Mouse (Mus musculus) kidney, embryonic 14.5 days (tissue): ENCODE data around the gene D630039A03Rik. TPM values are rescaled to one million over a fixed set of nuclear protein-coding genes. Genes with fewer than 3 reads are reported as not detected.

ENCODE experiments used
- ATAC-seq: fragments of 200-750 bp; cut with Nextera tagmentation; 2 replicates; pipeline ENCODE4 v1.8.0; 2017; ENCODE audit warnings: moderate number of reproducible peaks, mild to moderate bottlenecking, moderate TSS enrichment, moderate library complexity; ENCODE audit not compliant: low FRiP score, low TSS enrichment
- H3K27ac ChIP-seq: fragments of 300-500 bp; sonication (generic); 2 replicates; pipeline ENCODE4 v1.5.1; 2014; ENCODE audit warnings: low read depth, mild to moderate bottlenecking, low read length, moderate library complexity, mixed read lengths
- H3K27me3 ChIP-seq: fragments of 300-500 bp; sonication (generic); 2 replicates; pipeline ENCODE4 v1.6.1; 2014; ENCODE audit warnings: mild to moderate bottlenecking, low read length; ENCODE audit not compliant: control insufficient read depth, insufficient read depth
- H3K36me3 ChIP-seq: fragments of 300-500 bp; sonication (generic); 2 replicates; pipeline ENCODE4 v1.6.1; 2014; ENCODE audit warnings: low read length, mixed read lengths; ENCODE audit not compliant: control insufficient read depth, insufficient read depth
- H3K4me1 ChIP-seq: fragments of 300-500 bp; sonication (generic); 2 replicates; pipeline ENCODE4 v1.6.1; 2014; ENCODE audit warnings: low read length, mixed read lengths; ENCODE audit not compliant: control insufficient read depth, insufficient read depth
- H3K4me2 ChIP-seq: fragments of 300-500 bp; sonication (generic); replicated peaks from 2 replicates; pipeline ENCODE4 v1.6.1; 2014; ENCODE audit warnings: low read depth, mild to moderate bottlenecking, low read length
- H3K4me3 ChIP-seq: fragments of 300-500 bp; sonication (generic); 2 replicates; pipeline ENCODE4 v1.5.1; 2014; ENCODE audit warnings: mild to moderate bottlenecking, low read length
- H3K9ac ChIP-seq: fragments of 300-500 bp; sonication (generic); 2 replicates; pipeline ENCODE4 v1.6.1; 2014; ENCODE audit warnings: low read depth, mild to moderate bottlenecking, low read length, moderate library complexity
- H3K9me3 ChIP-seq: fragments of 300-500 bp; sonication (generic); 2 replicates; pipeline ENCODE4 v1.6.1; 2016; ENCODE audit warnings: low read length; ENCODE audit not compliant: control insufficient read depth
- WGBS: fragments of 180-500 bp; shearing (Covaris S2); extraction: QIAGEN DNeasy Blood & Tissue Kit; methylation state at CpG from one replicate; pipeline ENCODE4 v1.1.7; 2014; 5-methylcytosine and 5-hydroxymethylcytosine counted together
- polyA plus RNA-seq: library from polyadenylated mRNA; unstranded; fragments of >200 nt; fragmentation: Nextera tagmentation; extraction: Ambion mirVana; gene quantifications from 2 replicates; pipeline ENCODE4 v1.2.1, GENCODE M21; 2014

Gene D630039A03Rik
- polyA plus RNA-seq, 1 experiment from 2014 or later, result 1.0 TPM

DNA sequence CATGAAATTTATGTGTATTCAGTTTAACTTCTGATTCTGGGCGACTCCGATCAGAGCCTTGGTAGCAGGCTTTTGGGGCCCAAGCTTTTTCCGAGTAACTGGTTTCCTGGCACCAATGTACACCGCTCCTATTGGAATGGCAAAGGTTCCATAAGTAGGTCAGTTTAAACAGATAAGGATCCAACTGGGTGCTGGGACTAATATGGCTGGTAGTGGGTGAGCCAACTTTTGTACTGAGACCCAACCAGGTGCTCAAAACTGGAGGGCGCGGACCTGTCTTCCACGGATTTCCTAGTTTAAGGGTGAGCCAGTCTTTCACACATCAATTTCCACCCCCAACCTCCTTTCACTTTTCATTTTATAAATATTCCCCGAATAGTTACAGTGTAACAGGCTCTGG is 38.9 kb upstream of the D630039A03Rik start:
- peak overlapping the region; percentile 86 for H3K4me3 ChIP-seq
- peak overlapping the region; percentile 91; the same call in 1 of the 2 replicates for H3K9ac ChIP-seq
- no peaks in the 10 kb centered on the region for H3K27me3 ChIP-seq
- H3K4me2 ChIP-seq, result peak overlapping the region; percentile 64
- H3K27ac ChIP-seq, result no peak overlapping the region
- WGBS, result 69% methylated on average over 8 of the region's 8 CpGs
- peaks cover 24% of the 10 kb centered on the region for H3K4me1 ChIP-seq
- peaks cover 24% of the 10 kb centered on the region for H3K36me3 ChIP-seq
- peaks cover 3% of the 10 kb centered on the region; the same call in 1 of the 2 replicates for H3K9me3 ChIP-seq
- ATAC-seq, result no peak

DNA sequence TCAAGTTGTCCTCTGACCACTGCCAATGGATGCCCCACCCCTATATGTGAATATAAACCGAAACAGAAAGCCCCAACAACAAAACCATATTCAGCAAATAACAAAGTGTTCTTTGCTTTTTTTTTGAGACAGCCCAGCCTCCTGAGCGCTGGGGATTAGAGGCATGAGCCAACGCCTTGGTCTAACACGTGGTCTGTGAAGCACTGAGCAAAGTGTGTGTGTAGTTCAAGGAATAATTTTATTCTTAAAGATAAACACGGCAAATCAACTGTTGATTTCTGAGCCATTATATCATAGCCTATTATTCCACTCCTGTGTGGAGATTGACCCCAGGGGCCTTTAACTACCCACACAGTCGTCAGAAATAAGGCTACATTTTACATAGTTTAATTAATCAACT is 38.5 kb upstream of the D630039A03Rik start:
- Histone ChIP-seq H3K36me3 (peaks cover 28% of the 10 kb centered on the region), H3K9me3 (peaks cover 3% of the 10 kb centered on the region; the same call in 1 of the 2 replicates), H3K27me3 (no peaks in the 10 kb centered on the region), H3K4me1 (peaks cover 24% of the 10 kb centered on the region), H3K9ac (no peak overlapping the region), H3K27ac (no peak overlapping the region), H3K4me3 (peak overlapping the region; percentile 86), H3K4me2 (peak overlapping the region; percentile 64)
- WGBS, result 76% methylated on average over 6 of the region's 6 CpGs
- no peak for ATAC-seq

DNA sequence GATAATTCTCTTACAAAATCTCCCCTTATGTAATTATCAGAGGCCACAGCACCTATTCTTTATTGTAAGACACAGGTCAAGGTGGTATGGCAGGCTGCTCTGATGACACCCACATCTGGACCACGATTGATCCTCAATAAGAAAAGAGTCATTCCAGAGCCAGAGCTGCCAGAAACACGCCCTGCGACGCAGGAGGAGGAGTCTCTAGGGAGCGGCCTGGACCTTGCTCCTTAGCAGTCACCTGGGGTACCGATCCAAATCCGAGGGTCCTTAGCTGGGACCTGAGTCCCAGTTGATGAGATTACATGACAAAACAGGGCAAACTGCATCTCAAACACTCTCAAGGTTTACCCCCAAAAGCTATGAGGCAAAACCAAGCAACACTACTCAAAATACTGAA is 37.7 kb upstream of the D630039A03Rik start:
- no peak for ATAC-seq
- H3K27me3 ChIP-seq, result no peaks in the 10 kb centered on the region
- no peak overlapping the region for H3K27ac ChIP-seq
- no peak overlapping the region for H3K4me3 ChIP-seq
- WGBS, result 83% methylated on average over 7 of the region's 7 CpGs
- H3K9me3 ChIP-seq, result peaks cover 3% of the 10 kb centered on the region; the same call in 1 of the 2 replicates
- H3K4me2 ChIP-seq, result 0 out of 2 replicates have a peak overlapping the region, but pooled peaks have one; percentile 64
- peaks cover 36% of the 10 kb centered on the region for H3K36me3 ChIP-seq
- H3K9ac ChIP-seq, result no peak overlapping the region
- H3K4me1 ChIP-seq, result peaks cover 24% of the 10 kb centered on the region

DNA sequence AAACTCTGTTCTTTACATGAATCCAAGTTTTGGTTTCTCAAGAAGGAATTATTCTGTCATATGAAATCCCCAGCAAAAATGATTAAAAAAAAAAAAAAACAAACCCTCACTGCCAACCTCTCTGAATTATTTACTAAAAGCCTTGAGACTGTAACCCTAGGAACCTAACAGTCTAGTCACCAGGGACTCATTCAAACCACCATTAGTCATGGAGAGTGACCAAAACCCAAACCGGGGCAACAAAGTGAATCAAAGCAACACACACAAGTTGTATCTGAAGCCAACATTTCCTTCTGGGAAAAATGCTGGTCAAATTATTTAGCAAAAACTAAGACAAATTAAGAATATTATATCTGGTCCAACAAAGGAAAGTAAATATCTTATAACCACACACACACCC is 36.8 kb upstream of the D630039A03Rik start:
- Histone ChIP-seq H3K4me3 (no peak overlapping the region), H3K4me2 (no peak overlapping the region), H3K36me3 (peaks cover 45% of the 10 kb centered on the region), H3K27me3 (no peaks in the 10 kb centered on the region), H3K9me3 (peaks cover 3% of the 10 kb centered on the region; the same call in 1 of the 2 replicates), H3K4me1 (peaks cover 21% of the 10 kb centered on the region), H3K9ac (no peak overlapping the region), H3K27ac (no peak overlapping the region)
- WGBS, result 71% methylated on average over 1 of the region's 1 CpGs
- ATAC-seq, result no peak

DNA sequence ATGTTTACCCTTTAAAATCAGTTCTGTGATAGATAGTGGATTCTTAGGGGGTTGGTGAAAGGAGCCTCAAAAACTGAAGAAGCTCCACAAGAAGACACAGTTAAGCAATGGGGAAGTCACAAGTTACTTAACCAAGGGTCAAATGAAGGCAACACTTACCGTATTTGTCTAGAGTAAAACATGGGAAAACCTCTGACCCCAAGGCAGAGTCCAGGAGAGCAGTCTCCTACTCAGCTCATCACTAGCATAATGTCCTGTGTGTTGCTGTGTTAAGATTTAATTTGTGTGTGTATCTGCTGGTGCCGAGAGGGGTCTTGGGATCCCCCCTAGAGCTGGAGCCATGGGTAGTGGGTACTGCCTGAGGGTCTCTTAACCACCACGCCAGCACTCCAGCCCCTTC is 36.3 kb upstream of the D630039A03Rik start:
- WGBS, result 90% methylated on average over 3 of the region's 3 CpGs
- Histone ChIP-seq H3K4me2 (no peak overlapping the region), H3K4me1 (peaks cover 17% of the 10 kb centered on the region), H3K9me3 (peaks cover 3% of the 10 kb centered on the region; the same call in 1 of the 2 replicates), H3K4me3 (no peak overlapping the region), H3K27ac (no peak overlapping the region), H3K36me3 (peaks cover 50% of the 10 kb centered on the region), H3K9ac (no peak overlapping the region), H3K27me3 (no peaks in the 10 kb centered on the region)
- ATAC-seq, result no peak

DNA sequence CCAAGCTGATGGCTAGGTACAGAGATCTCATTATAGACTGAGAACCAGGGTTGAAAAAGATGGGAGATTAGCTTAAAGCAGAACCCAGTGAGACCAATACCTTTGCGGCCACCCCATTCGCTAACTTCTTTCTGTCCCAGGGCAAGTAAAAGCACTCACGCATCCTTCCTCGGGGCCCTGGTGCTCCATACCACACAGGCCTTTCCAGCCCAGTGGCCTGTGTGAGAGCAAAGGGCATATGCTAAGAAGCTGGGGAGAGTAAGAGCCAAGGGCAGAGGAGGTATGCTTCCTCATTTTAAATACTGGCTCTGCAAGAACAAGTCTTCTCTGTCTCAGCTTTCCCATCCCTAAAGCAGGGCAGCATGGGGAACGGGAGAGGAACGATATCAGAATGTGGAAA is 33.8 kb upstream of the D630039A03Rik start:
- no peak for ATAC-seq
- H3K4me3 ChIP-seq, result no peak overlapping the region
- peaks cover 9% of the 10 kb centered on the region; the same call in 1 of the 2 replicates for H3K4me1 ChIP-seq
- no peaks in the 10 kb centered on the region for H3K27me3 ChIP-seq
- no peak overlapping the region for H3K9ac ChIP-seq
- no peak overlapping the region for H3K27ac ChIP-seq
- 88% methylated on average over 6 of the region's 6 CpGs for WGBS
- peaks cover 3% of the 10 kb centered on the region; the same call in 1 of the 2 replicates for H3K9me3 ChIP-seq
- peaks cover 70% of the 10 kb centered on the region for H3K36me3 ChIP-seq
- no peak overlapping the region for H3K4me2 ChIP-seq

DNA sequence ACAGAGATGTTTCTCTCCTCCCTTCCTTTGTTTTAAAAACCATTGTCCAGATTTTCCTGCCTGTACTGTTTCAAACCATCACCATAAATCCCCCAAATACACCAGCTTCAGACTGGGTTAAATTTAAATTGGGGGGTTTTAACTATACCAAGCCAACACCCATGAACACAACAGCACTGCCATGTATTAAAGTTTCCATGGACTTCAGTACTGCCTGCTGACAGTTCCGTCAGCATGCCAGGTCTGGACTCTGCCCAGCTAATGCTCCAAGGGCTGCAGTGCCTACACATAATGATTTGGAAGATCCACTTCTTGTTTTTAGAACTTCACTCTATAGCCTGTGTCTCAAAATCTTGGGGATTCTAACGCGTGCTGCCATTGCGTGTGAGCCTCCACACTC is 31.4 kb upstream of the D630039A03Rik start:
- Histone ChIP-seq H3K4me1 (no peaks in the 10 kb centered on the region), H3K36me3 (peaks cover 87% of the 10 kb centered on the region), H3K27me3 (no peaks in the 10 kb centered on the region), H3K4me3 (no peak overlapping the region), H3K4me2 (no peak overlapping the region), H3K27ac (no peak overlapping the region), H3K9me3 (peaks cover 3% of the 10 kb centered on the region; the same call in 1 of the 2 replicates), H3K9ac (no peak overlapping the region)
- 94% methylated on average over 4 of the region's 4 CpGs for WGBS
- ATAC-seq, result no peak

DNA sequence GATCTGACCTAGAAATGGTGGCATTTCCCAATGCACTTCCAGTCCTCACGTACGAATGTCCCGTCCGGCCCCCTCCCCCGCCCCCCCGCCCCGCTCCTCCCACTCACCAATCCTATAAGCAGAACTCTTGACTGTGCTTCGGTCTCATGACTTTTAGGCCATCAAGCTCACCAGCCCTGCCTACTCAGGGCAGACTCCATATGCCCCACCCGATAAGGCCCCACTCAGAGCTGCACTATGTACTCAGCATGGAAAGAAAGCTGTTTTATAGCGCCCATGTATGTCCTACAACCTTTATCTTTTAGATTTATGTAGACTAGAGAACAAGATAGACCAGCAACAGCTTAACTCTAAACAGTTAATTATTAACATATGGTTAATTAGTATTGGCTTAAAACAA is 30.9 kb upstream of the D630039A03Rik start:
- 69% methylated on average over 10 of the region's 10 CpGs for WGBS
- Histone ChIP-seq H3K36me3 (peaks cover 83% of the 10 kb centered on the region), H3K4me3 (no peak overlapping the region), H3K27ac (no peak overlapping the region; the same call in 1 of the 2 replicates), H3K4me2 (no peak overlapping the region), H3K9me3 (peaks cover 3% of the 10 kb centered on the region; the same call in 1 of the 2 replicates), H3K27me3 (no peaks in the 10 kb centered on the region), H3K9ac (no peak overlapping the region), H3K4me1 (no peaks in the 10 kb centered on the region)
- 0 out of 2 replicates have a peak, but pooled peaks have one; percentile 48 for ATAC-seq

DNA sequence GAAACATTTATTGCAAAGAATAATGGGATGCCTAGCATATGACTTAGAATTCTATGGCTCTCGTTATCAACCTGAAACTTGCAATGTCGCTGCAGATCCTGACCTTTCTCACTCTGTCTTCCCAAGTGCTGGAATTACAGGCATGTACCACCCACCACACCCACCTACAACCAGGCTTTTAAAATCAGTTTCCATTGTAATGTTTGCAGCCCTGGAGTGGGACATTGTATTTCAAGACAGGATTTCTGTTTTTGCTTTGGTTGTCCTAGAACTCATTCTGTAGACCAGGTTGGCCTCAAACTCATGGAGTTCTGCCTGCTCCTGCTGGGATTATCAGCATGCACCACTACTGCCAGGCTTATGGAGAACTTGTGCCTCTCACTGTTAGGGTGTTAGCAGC is 26.8 kb upstream of the D630039A03Rik start:
- Histone ChIP-seq H3K4me3 (no peak overlapping the region), H3K9me3 (no peaks in the 10 kb centered on the region), H3K9ac (no peak overlapping the region), H3K4me2 (no peak overlapping the region), H3K27me3 (no peaks in the 10 kb centered on the region), H3K36me3 (peaks cover 42% of the 10 kb centered on the region), H3K27ac (no peak overlapping the region), H3K4me1 (no peaks in the 10 kb centered on the region)
- 99% methylated on average over 2 of the region's 2 CpGs for whole genome bisulfite sequencing
- no peak for ATAC-seq
